Mouse (Mus musculus): Measurements from ENCODE around the gene Ica1.

- TF ChIP-seq GATA2 (IDR thresholded peaks at IDR 0.05; ENCODE audit: borderline replicate concordance, low read depth, low read length) (no peak), CTCF (IDR thresholded peaks at IDR 0.05; ENCODE audit: low read depth, low read length) (no peak), GATA1 (IDR thresholded peaks at IDR 0.05; ENCODE audit: borderline replicate concordance, low read length) (no peak), TAL1 (conservative IDR thresholded peaks at IDR 0.05; ENCODE audit: low read depth, low read length) (no peak), POLR2AphosphoS5 (IDR thresholded peaks at IDR 0.05; ENCODE audit: insufficient replicate concordance, low read depth, low read length) (no peak)
These were observed at the start of gene Ica1 for GRCm38 (mm10) chr6:8778296-8778649.

All from G1E (cell line).